Mouse (Mus musculus) spleen, adult 2 months (tissue): ENCODE measurements around the gene Rel. TPM values are rescaled to one million over a fixed set of nuclear protein-coding genes. Genes with fewer than 3 reads are reported as not detected.
"Not testable (repeated sequence)": the region's sequence is repeated elsewhere in the genome, so short reads cannot be mapped to it uniquely, and the experiment has no call there.

Experiments used
- DNase-seq, 2 experiments: peaks; one replicate each; pipeline versions ENCODE4 v3.0.0 to v3.0.0-alpha.2; 2012 to 2021; ENCODE audit warnings: low spot score in 2 of 2, low read depth in 1 of 2
- H3K27ac ChIP-seq: fragments of 200-500 bp; 2 replicates; pipeline ENCODE4 v1.5.1; 2012; ENCODE audit warnings: low read length, inconsistent platforms; ENCODE audit not compliant: insufficient read depth
- H3K27me3 ChIP-seq: fragments of 200-500 bp; 2 replicates; pipeline ENCODE4 v1.6.1; 2012; ENCODE audit warnings: mild to moderate bottlenecking, moderate library complexity, low read length, inconsistent platforms; ENCODE audit not compliant: control insufficient read depth, insufficient read depth
- H3K36me3 ChIP-seq: fragments of 200-500 bp; 2 replicates; pipeline ENCODE4 v1.6.1; 2012; ENCODE audit warnings: mild to moderate bottlenecking, low read length, inconsistent platforms; ENCODE audit not compliant: control insufficient read depth, insufficient read depth
- H3K4me1 ChIP-seq: fragments of 200-500 bp; 2 replicates; pipeline ENCODE4 v1.6.1; 2011; ENCODE audit warnings: inconsistent platforms; ENCODE audit not compliant: control insufficient read depth, insufficient read depth, insufficient read length
- H3K4me3 ChIP-seq: fragments of 200-500 bp; 2 replicates; pipeline ENCODE4 v1.5.1; 2011; ENCODE audit warnings: mild to moderate bottlenecking, inconsistent platforms; ENCODE audit not compliant: insufficient read depth, insufficient read length; ENCODE audit errors: extremely low read depth
- CTCF ChIP-seq: fragments of 200-500 bp; IDR thresholded peaks from 2 replicates; pipeline ENCODE4 v1.5.1; 2011; ENCODE audit warnings: mild to moderate bottlenecking, inconsistent platforms; ENCODE audit not compliant: insufficient read depth, insufficient read length, insufficient replicate concordance; ENCODE audit errors: extremely low read depth
- POLR2A ChIP-seq: fragments of 200-500 bp; IDR thresholded peaks from 2 replicates; pipeline ENCODE4 v1.6.1; 2011; ENCODE audit warnings: low read depth, low read length, inconsistent platforms
- WGBS: fragments of 180-500 bp; shearing (Covaris S2); methylation state at CpG from one replicate; pipeline ENCODE4 v1.1.7; 2018; 5-methylcytosine and 5-hydroxymethylcytosine counted together
- polyA plus RNA-seq: library from polyadenylated mRNA; depleted of rRNA; stranded (reverse); fragments of >200 nt; gene quantifications from 2 replicates; pipeline ENCODE4 v1.2.3, GENCODE M21; 2012; rRNA removed

The Rel gene
- 12.4 and 13.6 TPM in 2 replicates for polyA plus RNA-seq

GRCm38 (mm10) chr11:23770760-23771506 is at the start of gene Rel:
TSS of gene Rel (minus strand) at chr11:23770970.
- H3K4me3 ChIP-seq = peak within 1 kb of the TSS; percentile 80
- H3K27me3 ChIP-seq = no peaks in the 10 kb centered on the region
- TF ChIP-seq CTCF (no peak), POLR2A (peak; percentile 93)
- H3K27ac ChIP-seq = peak within 1 kb of the TSS; percentile 100
- H3K4me1 ChIP-seq = peaks cover 5% of the 10 kb centered on the region
- H3K36me3 ChIP-seq = no peaks in the 10 kb centered on the region
- under 1% methylated on average over 83 of the region's 88 CpGs for WGBS
- peak; percentile 85 to 89 for DNase-seq

- Histone ChIP-seq H3K4me1 (peaks cover 18% of the 10 kb centered on the region; the same call in 1 of the 2 replicates), H3K27ac (0 out of 2 replicates have a peak overlapping the region, but pooled peaks have one; percentile 27), H3K36me3 (no peaks in the 10 kb centered on the region), H3K27me3 (no peaks in the 10 kb centered on the region), H3K4me3 (no peak overlapping the region)
- DNase-seq = no peak
- TF ChIP-seq POLR2A = no peak
- no peak for TF ChIP-seq CTCF
- 8% methylated on average over 1 of the region's 1 CpGs for WGBS
Measured at GRCm38 (mm10) chr11:23818745-23819144, 48.0 kb upstream of the Rel start.

GRCm38 (mm10) chr11:23810741-23811140 is 40.0 kb upstream of the Rel start:
- 35% methylated on average over 2 of the region's 2 CpGs for WGBS
- no peak for TF ChIP-seq POLR2A
- TF ChIP-seq CTCF = no peak
- Histone ChIP-seq H3K36me3 (no peaks in the 10 kb centered on the region), H3K27ac (no peak overlapping the region), H3K27me3 (no peaks in the 10 kb centered on the region), H3K4me1 (peaks cover 10% of the 10 kb centered on the region; the same call in 1 of the 2 replicates), H3K4me3 (no peak overlapping the region)
- DNase-seq = no peak

- 19% methylated on average over 3 of the region's 3 CpGs for WGBS
- Histone ChIP-seq H3K27ac (no peak overlapping the region), H3K4me1 (peaks cover 10% of the 10 kb centered on the region; the same call in 1 of the 2 replicates), H3K27me3 (no peaks in the 10 kb centered on the region), H3K36me3 (no peaks in the 10 kb centered on the region), H3K4me3 (no peak overlapping the region)
- DNase-seq = peak in 1 of 2 experiments; percentile 12
- no peak for TF ChIP-seq POLR2A
Measured at GRCm38 (mm10) chr11:23805716-23806115, 34.9 kb upstream of the Rel start.

- Histone ChIP-seq H3K27me3 (no peaks in the 10 kb centered on the region), H3K4me3 (no peak overlapping the region), H3K27ac (no peak overlapping the region), H3K4me1 (peaks cover 6% of the 10 kb centered on the region; the same call in 1 of the 2 replicates), H3K36me3 (no peaks in the 10 kb centered on the region)
- DNase-seq = no peak
- WGBS = 95% methylated on average over 7 of the region's 7 CpGs
- TF ChIP-seq POLR2A (no peak), CTCF (no peak)
Measured at GRCm38 (mm10) chr11:23803136-23803535, 32.4 kb upstream of the Rel start.

GRCm38 (mm10) chr11:23802256-23802655 is 31.5 kb upstream of the Rel start:
- no peaks in the 10 kb centered on the region for H3K36me3 ChIP-seq
- 93% methylated on average over 1 of the region's 1 CpGs for WGBS
- H3K4me3 ChIP-seq = no peak overlapping the region
- H3K27ac ChIP-seq = no peak overlapping the region
- no peak for DNase-seq
- no peak for TF ChIP-seq CTCF
- TF ChIP-seq POLR2A = no peak
- H3K27me3 ChIP-seq = no peaks in the 10 kb centered on the region
- H3K4me1 ChIP-seq = peaks cover 6% of the 10 kb centered on the region; the same call in 1 of the 2 replicates

- no peak for DNase-seq
- Histone ChIP-seq H3K4me3 (no peak overlapping the region), H3K36me3 (no peaks in the 10 kb centered on the region), H3K27ac (no peak overlapping the region), H3K27me3 (no peaks in the 10 kb centered on the region), H3K4me1 (peaks cover 6% of the 10 kb centered on the region; the same call in 1 of the 2 replicates)
- 66% methylated on average over 7 of the region's 7 CpGs for WGBS
- no peak for TF ChIP-seq CTCF
- no peak for TF ChIP-seq POLR2A
Measured at GRCm38 (mm10) chr11:23801851-23802250, 31.1 kb upstream of the Rel start.

GRCm38 (mm10) chr11:23783677-23784076 is 12.9 kb upstream of the Rel start:
- not testable (repeated sequence) for H3K27ac ChIP-seq, H3K4me3 ChIP-seq, DNase-seq, H3K36me3 ChIP-seq, H3K27me3 ChIP-seq, H3K4me1 ChIP-seq
- 76% methylated on average over 5 of the region's 5 CpGs for WGBS
